Mouse (Mus musculus) fat pad, adult 2 months (tissue): ENCODE measurements at regions not wholly inside any gene's neighbourhood (a gene's known extent, or its start where the extent isn't known, plus 50 kb on each side); places are given as distances from the start of the nearest gene placed in this dataset.

Experiments
- DNase-seq: peaks from one replicate; pipeline ENCODE4 v3.0.0-alpha.2; 2011; ENCODE audit warnings: low read depth, low spot score; ENCODE audit errors: extremely low read depth

DNA sequence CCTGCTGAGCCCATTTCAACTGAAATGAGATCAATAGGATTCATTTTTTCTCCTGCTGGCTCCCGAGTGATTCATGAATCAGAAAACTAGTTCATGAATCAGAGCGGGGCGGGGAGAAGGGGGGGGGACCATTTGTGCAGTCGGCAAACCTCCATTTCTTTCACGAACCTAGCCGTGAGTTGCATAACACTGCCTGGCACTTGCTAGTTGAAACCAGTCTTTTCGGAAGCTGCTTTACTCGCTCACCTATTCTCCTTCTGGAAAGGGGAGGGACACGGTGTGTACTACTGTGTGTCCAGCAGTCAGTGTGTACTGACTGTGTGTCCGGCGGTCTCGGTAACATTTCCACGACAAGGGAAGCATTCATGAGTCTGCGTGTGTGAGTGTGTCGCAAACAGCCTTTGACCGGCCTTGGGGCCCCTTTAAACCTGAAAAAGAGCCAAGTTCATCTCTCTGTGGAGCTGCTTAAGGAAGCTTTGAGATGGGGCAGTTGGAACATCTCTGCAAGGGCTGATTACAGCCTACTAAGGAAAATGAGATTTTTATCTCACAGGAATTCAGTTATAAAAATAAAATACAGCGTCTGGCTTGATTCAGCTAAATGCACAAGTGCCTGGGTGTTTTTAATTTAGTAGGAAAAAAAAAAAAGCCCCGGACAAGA is 71.9 kb upstream of the Irf2bp2 start:
- DNase-seq, result no peak

DNA sequence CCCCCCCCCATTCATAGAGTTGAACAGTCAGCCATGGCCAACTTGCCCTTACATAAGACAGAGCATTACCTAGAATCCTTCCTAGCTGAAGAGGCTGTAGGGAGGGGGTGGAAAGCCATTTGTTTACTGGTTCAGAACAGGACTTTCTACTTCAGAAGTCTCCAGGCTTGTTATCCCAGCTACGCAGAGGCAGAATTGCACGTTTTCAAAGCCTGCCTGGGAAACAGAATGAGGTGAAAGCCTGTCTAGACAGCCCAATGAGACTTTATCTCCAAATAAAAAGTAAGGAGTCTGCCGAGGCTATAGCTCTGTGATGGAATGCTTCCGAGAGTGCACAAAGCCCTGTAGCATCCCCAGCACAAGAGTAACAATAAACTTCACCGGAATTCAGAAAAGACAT is 71.1 kb upstream of the Irf2bp2 start:
- no peak for DNase-seq

GRCm38 (mm10) chr8:126662797-126663784 is 69.3 kb upstream of the Irf2bp2 start:
- DNase-seq, result no peak

DNA sequence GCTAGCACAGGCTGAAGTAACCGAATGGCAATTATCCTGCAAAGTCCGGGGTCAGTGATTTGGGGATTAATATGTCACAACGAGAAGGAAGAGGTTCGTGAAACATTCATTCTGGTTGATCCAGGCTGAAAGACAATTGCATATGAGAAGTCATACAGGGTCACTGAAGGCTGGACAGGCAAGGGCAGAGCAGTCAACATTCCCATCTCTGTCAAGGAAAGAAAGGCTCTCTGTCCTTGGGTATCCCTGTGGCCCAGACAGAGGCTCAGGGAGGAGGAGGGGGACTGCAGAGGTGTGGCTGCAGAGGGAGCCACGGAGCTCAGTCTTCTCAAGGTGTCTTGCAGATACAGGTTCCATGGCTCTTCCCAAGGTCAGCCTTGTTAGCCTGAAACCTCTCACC is 68.4 kb upstream of the Irf2bp2 start:
- no peak for DNase-seq

DNA sequence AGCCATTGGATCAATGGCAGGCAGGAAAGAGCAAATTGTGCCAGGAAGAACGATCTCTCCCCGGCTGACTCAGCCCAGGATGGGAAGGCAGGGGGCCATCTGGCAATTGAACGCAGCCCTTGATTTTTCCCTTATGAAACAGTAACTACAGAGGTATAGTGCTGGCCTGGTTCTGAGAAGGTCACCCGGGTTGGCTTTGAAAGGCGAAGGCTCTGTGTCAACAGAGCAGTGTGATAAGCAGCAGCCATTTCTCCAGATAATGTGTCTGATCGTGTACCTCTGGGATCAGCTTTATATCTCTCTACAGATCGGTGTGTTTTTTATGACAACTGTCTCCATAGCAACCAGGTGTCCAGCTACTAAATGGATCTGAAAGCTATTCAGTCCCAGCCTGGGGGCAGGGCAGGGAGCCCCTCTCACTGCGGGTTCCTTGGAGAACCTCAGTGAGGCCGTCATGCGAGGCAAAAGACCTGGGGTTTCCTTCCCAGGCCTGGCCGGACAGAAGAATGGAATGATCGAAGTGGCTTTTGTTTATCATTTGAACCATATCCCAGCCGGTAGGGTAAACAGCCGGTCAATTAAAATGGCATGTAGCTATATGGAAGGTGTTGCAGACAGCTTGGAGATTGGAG is 67.8 kb upstream of the Irf2bp2 start:
- DNase-seq, result no peak

- no peak for DNase-seq
Observed at GRCm38 (mm10) chr8:126660658-126661316, 67.0 kb upstream of the Irf2bp2 start.

- no peak for DNase-seq
Observed at GRCm38 (mm10) chr8:126659691-126660657, 66.2 kb upstream of the Irf2bp2 start.

GRCm38 (mm10) chr8:126657546-126657945 is 63.8 kb upstream of the Irf2bp2 start:
- DNase-seq, result no peak

- DNase-seq, result no peak
Observed at GRCm38 (mm10) chr8:126656554-126657260, 62.9 kb upstream of the Irf2bp2 start.

DNA sequence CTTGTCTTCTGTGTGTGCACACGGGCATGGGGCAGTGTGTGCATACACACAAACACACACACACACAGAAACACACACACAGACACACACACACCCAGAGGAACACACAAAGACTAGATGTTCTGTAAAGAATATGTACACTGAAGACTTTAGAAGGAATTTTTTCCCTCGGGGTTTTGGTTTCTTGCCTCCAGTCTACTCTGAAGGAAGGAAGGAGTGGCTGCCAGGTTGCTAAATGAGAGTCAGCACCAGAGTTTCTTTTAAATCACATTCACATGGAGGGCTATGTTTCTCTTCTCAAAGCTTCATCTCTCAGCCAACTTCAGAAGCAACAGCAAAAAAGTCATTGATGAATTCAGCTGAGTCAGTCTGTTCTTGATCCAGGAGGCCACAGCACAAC is 61.8 kb upstream of the Irf2bp2 start:
- no peak for DNase-seq

DNA sequence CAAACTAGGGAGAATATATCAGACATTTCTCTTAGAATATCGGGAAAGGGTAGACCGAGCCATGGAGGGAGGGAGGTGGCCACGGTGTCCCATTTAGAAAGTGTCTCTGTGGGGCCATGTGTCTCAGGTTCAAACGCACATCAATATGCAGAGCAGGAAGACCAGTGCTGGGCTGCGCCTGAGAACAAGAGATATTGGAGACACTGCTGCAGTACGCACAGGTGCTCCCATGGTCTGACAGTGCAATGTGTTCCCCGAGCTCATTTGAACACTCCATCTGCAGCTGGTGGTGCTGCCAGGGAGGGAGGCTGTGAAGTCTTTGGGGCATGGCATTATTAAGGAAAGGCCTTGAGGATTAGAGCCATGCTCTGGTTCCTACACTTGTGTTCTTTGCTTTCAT is 60.6 kb upstream of the Irf2bp2 start:
- DNase-seq, result no peak

DNA sequence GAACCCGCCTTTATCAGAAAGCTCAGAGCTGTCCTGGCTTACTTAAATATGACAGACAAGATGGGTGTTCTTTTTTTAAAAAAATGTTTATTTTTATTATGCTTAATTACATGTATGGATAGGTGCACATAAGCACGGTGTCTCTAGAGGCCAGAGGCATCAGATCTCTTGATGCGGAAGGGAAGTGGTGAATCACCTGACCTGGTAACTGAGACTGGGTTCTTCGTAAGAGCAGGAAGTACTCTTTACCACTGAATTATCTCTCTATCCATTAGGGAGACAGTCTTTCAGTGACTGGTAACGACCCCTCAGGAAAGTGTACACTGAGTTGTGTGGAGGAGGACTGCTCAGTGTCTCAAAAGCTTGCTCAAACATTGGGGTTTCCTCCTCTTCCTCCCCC is 58.4 kb upstream of the Irf2bp2 start:
- no peak for DNase-seq

- DNase-seq, result no peak
Observed at GRCm38 (mm10) chr8:126650945-126651344, 57.2 kb upstream of the Irf2bp2 start.

DNA sequence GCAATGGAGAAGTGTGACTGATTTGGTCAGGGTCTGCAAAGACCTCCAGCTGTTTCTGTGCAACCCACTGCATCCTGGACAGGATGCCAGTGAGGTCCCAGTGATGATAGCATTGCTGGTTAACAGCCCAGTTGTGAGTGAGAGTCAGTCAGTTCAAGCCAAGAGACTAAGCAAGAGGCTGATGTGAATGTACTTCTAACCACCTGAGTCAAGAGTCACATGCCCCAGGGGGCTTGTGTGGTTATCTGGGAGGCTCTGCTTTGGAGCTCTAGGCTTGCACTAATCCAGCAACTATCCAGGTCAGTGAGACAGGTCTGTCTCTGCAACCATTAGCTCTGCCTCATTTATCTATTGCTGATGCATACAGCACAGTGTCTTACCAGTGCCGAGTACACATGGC is 55.5 kb upstream of the Irf2bp2 start:
- DNase-seq, result no peak

- DNase-seq, result no peak
Observed at GRCm38 (mm10) chr8:126647350-126647749, 53.6 kb upstream of the Irf2bp2 start.

DNA sequence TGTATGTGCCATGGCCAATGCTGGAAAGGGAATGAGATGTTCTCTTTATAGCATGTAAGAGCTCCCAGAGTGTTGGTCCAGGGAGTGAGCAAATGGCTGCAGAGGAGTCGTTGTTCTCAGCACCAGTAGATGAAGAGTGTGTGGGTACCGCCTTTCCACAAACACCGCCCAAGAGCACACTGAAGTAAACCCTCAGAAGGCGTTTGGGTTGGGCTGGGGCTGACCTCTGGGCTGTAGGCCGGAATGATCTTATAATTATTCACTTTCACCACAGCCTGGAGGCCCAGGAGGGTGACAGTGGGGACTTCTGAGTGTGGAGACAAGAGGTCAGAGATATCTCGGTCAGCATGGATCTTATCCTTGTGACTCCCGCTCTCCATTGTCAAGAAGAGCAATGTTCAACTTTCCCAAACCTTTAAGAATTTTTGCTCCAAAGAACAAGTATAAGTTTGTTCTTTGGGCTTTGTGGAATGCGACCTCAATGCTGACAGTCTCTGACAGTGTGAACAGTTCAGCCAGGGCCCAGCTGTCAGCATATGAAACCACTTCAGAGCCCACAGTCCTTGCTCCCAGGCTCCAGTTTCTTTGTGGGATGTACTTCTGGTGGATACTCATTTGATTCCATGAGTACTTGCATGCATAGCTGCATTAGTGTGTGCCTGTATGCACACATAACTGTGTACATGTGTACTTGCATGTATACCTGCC is 53.0 kb upstream of the Irf2bp2 start:
- DNase-seq, result no peak

DNA sequence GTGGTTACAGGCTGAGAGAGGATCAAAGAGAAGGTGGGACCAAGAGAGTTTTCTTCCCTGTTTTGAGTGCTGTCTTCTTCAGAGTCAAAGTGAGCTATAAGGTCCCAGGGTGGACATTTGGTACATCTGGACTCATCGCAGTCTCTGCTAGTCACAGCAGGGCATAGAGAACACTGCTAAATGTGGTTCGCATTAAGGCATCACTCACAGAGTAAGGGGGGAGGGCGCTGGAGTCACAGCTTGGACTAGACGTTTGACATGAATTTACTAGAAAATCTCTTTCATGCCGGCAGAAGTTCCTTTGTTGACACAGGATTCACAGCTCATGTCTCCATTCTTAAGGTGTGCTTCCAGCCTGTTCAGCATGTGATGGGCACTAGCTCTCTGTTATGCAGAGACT is 50.4 kb upstream of the Irf2bp2 start:
- no peak for DNase-seq
